Mouse (Mus musculus) heart, embryonic 13.5 days (tissue): Measurements from ENCODE around the gene Mios. TPM values are rescaled to one million over a fixed set of nuclear protein-coding genes. Genes with fewer than 3 reads are reported as not detected.

ENCODE experiments used
- ATAC-seq: fragments of 200-750 bp; cut with Nextera tagmentation; 2 replicates; pipeline ENCODE4 v1.8.0; 2017; ENCODE audit warnings: moderate TSS enrichment; ENCODE audit not compliant: insufficient number of reproducible peaks, low FRiP score, low TSS enrichment; ENCODE audit errors: extremely low read depth
- H3K27ac ChIP-seq: fragments of 300-500 bp; sonication (generic); replicated peaks from 2 replicates; pipeline ENCODE4 v1.5.1; 2015; ENCODE audit warnings: moderate library complexity, mild to moderate bottlenecking, inconsistent platforms
- H3K27me3 ChIP-seq: fragments of 300-500 bp; sonication (generic); replicated peaks from 2 replicates; pipeline ENCODE4 v1.6.1; 2015; ENCODE audit warnings: mild to moderate bottlenecking, inconsistent platforms
- H3K36me3 ChIP-seq: fragments of 300-500 bp; sonication (generic); 2 replicates; pipeline ENCODE4 v1.6.1; 2015; ENCODE audit warnings: mild to moderate bottlenecking, inconsistent platforms
- H3K4me1 ChIP-seq: fragments of 300-500 bp; sonication (generic); 2 replicates; pipeline ENCODE4 v1.6.1; 2015; ENCODE audit warnings: inconsistent platforms
- H3K4me2 ChIP-seq: fragments of 300-500 bp; sonication (generic); 2 replicates; pipeline ENCODE4 v1.6.1; 2015; ENCODE audit warnings: inconsistent platforms, mild to moderate bottlenecking, moderate library complexity
- H3K4me3 ChIP-seq: fragments of 300-500 bp; sonication (generic); 2 replicates; pipeline ENCODE4 v1.5.1; 2015; ENCODE audit warnings: moderate library complexity, mild to moderate bottlenecking, inconsistent platforms
- H3K9ac ChIP-seq: fragments of 300-500 bp; sonication (generic); 2 replicates; pipeline ENCODE4 v1.6.1; 2015; ENCODE audit warnings: inconsistent platforms, mild to moderate bottlenecking, moderate library complexity
- H3K9me3 ChIP-seq: fragments of 300-500 bp; sonication (generic); 2 replicates; pipeline ENCODE4 v1.6.1; 2016; ENCODE audit warnings: inconsistent platforms
- WGBS: fragments of 180-500 bp; shearing (Covaris S2); methylation state at CpG from one replicate; pipeline ENCODE4 v1.1.7; 2015; ENCODE audit warnings: mixed read lengths; 5-methylcytosine and 5-hydroxymethylcytosine counted together
- polyA plus RNA-seq: library from polyadenylated mRNA; unstranded; fragments of >200 nt; fragmentation: Nextera tagmentation; extraction: Ambion mirVana; gene quantifications from 2 replicates; pipeline ENCODE4 v1.2.1, GENCODE M21; 2015

Gene Mios
- 15.8 and 16.5 TPM in 2 replicates for polyA plus RNA-seq

GRCm38 (mm10) chr6:8209047-8209865 is at the start of gene Mios:
Gene Mios, plus strand, starts transcription at chr6:8209222.
- Histone ChIP-seq H3K4me1 (peaks cover 14% of the 10 kb centered on the region), H3K9me3 (no peaks in the 10 kb centered on the region)

GRCm38 (mm10) chr6:8160001-8160400 is 49.0 kb upstream of the Mios start:
- Histone ChIP-seq H3K4me1 (peaks cover 10% of the 10 kb centered on the region; the same call in 1 of the 2 replicates), H3K36me3 (no peaks in the 10 kb centered on the region), H3K9me3 (no peaks in the 10 kb centered on the region), H3K4me3 (no peak overlapping the region), H3K27me3 (no peaks in the 10 kb centered on the region), H3K4me2 (no peak overlapping the region), H3K27ac (no peak overlapping the region), H3K9ac (no peak overlapping the region)
- WGBS = 44% methylated on average over 2 of the region's 2 CpGs
- no peak for ATAC-seq

More at GRCm38 (mm10) chr6:8209047-8209865, at the start of gene Mios:
- peak within 1 kb of the TSS; percentile 89 for H3K4me3 ChIP-seq
- H3K27ac ChIP-seq = peak within 1 kb of the TSS; percentile 96
- H3K9ac ChIP-seq = peak within 1 kb of the TSS; percentile 89
- under 1% methylated on average over 86 of the region's 90 CpGs for WGBS
- peak; percentile 96 for ATAC-seq
- no peaks in the 10 kb centered on the region for H3K27me3 ChIP-seq
- H3K4me2 ChIP-seq = peak within 1 kb of the TSS; percentile 75
- peaks cover 15% of the 10 kb centered on the region for H3K36me3 ChIP-seq

- no peak overlapping the region for H3K9ac ChIP-seq
- WGBS = 46% methylated on average over 1 of the region's 1 CpGs
- no peaks in the 10 kb centered on the region for H3K27me3 ChIP-seq
- H3K4me2 ChIP-seq = no peak overlapping the region
- H3K4me1 ChIP-seq = 0 out of 2 replicates have a peak, but pooled peaks cover 3% of the 10 kb centered on the region
- no peak overlapping the region for H3K27ac ChIP-seq
- ATAC-seq = no peak
- H3K9me3 ChIP-seq = no peaks in the 10 kb centered on the region
- H3K4me3 ChIP-seq = no peak overlapping the region
- no peaks in the 10 kb centered on the region for H3K36me3 ChIP-seq
Observed at GRCm38 (mm10) chr6:8164741-8165140, 44.3 kb upstream of the Mios start.

GRCm38 (mm10) chr6:8172101-8172500 is 36.9 kb upstream of the Mios start:
- Histone ChIP-seq H3K4me2 (no peak overlapping the region), H3K4me1 (0 out of 2 replicates have a peak, but pooled peaks cover 5% of the 10 kb centered on the region), H3K27me3 (no peaks in the 10 kb centered on the region), H3K27ac (no peak overlapping the region), H3K4me3 (no peak overlapping the region), H3K9ac (no peak overlapping the region), H3K36me3 (no peaks in the 10 kb centered on the region), H3K9me3 (no peaks in the 10 kb centered on the region)
- no peak for ATAC-seq
- 52% methylated on average over 1 of the region's 1 CpGs for WGBS

GRCm38 (mm10) chr6:8174062-8174461 is 35.0 kb upstream of the Mios start:
- Histone ChIP-seq H3K9ac (no peak overlapping the region), H3K27ac (no peak overlapping the region), H3K4me3 (no peak overlapping the region), H3K4me2 (no peak overlapping the region), H3K36me3 (no peaks in the 10 kb centered on the region), H3K27me3 (no peaks in the 10 kb centered on the region), H3K9me3 (no peaks in the 10 kb centered on the region), H3K4me1 (peaks cover 15% of the 10 kb centered on the region)
- 22% methylated on average over 2 of the region's 2 CpGs for WGBS
- ATAC-seq = no peak

- no peak overlapping the region for H3K4me2 ChIP-seq
- peaks cover 17% of the 10 kb centered on the region for H3K4me1 ChIP-seq
- H3K36me3 ChIP-seq = no peaks in the 10 kb centered on the region
- no peaks in the 10 kb centered on the region for H3K27me3 ChIP-seq
- H3K27ac ChIP-seq = no peak overlapping the region
- no peaks in the 10 kb centered on the region for H3K9me3 ChIP-seq
- 88% methylated on average over 7 of the region's 7 CpGs for WGBS
- H3K4me3 ChIP-seq = no peak overlapping the region
- no peak for ATAC-seq
- H3K9ac ChIP-seq = no peak overlapping the region
Observed at GRCm38 (mm10) chr6:8175346-8175745, 33.7 kb upstream of the Mios start.

- no peaks in the 10 kb centered on the region for H3K9me3 ChIP-seq
- no peak overlapping the region for H3K27ac ChIP-seq
- whole genome bisulfite sequencing = 82% methylated on average over 2 of the region's 2 CpGs
- H3K4me1 ChIP-seq = peaks cover 17% of the 10 kb centered on the region
- no peak overlapping the region for H3K4me2 ChIP-seq
- no peak overlapping the region for H3K9ac ChIP-seq
- no peaks in the 10 kb centered on the region for H3K36me3 ChIP-seq
- ATAC-seq = no peak
- no peak overlapping the region for H3K4me3 ChIP-seq
- no peaks in the 10 kb centered on the region for H3K27me3 ChIP-seq
Observed at GRCm38 (mm10) chr6:8176116-8176515, 32.9 kb upstream of the Mios start.

- Histone ChIP-seq H3K27me3 (no peaks in the 10 kb centered on the region), H3K4me2 (peak overlapping the region; percentile 47), H3K4me3 (no peak overlapping the region), H3K36me3 (no peaks in the 10 kb centered on the region), H3K4me1 (peaks cover 17% of the 10 kb centered on the region), H3K9ac (no peak overlapping the region), H3K9me3 (peaks cover 3% of the 10 kb centered on the region; the same call in 1 of the 2 replicates), H3K27ac (no peak overlapping the region)
- WGBS = 31% methylated on average over 10 of the region's 10 CpGs
- ATAC-seq = no peak
Observed at GRCm38 (mm10) chr6:8178397-8178941, 30.6 kb upstream of the Mios start.

- Histone ChIP-seq H3K36me3 (no peaks in the 10 kb centered on the region), H3K9me3 (no peaks in the 10 kb centered on the region), H3K9ac (no peak overlapping the region), H3K27ac (no peak overlapping the region), H3K4me2 (no peak overlapping the region), H3K27me3 (no peaks in the 10 kb centered on the region), H3K4me1 (no peaks in the 10 kb centered on the region), H3K4me3 (no peak overlapping the region)
- ATAC-seq = no peak
- 92% methylated on average over 3 of the region's 3 CpGs for WGBS
Observed at GRCm38 (mm10) chr6:8188599-8189233, 20.3 kb upstream of the Mios start.

GRCm38 (mm10) chr6:8189917-8190316 is 19.1 kb upstream of the Mios start:
- Histone ChIP-seq H3K36me3 (no peaks in the 10 kb centered on the region), H3K27ac (no peak overlapping the region), H3K27me3 (no peaks in the 10 kb centered on the region), H3K9me3 (no peaks in the 10 kb centered on the region), H3K9ac (no peak overlapping the region), H3K4me3 (no peak overlapping the region), H3K4me2 (no peak overlapping the region), H3K4me1 (no peaks in the 10 kb centered on the region)
- 41% methylated on average over 3 of the region's 3 CpGs for WGBS
- ATAC-seq = no peak

- H3K4me3 ChIP-seq = no peak within 1 kb of the TSS
- ATAC-seq = no peak
- no peaks in the 10 kb centered on the region for H3K36me3 ChIP-seq
- no peaks in the 10 kb centered on the region for H3K27me3 ChIP-seq
- no peak within 1 kb of the TSS for H3K27ac ChIP-seq
- peaks cover 15% of the 10 kb centered on the region; the same call in 1 of the 2 replicates for H3K9me3 ChIP-seq
- H3K4me2 ChIP-seq = no peak within 1 kb of the TSS
- H3K9ac ChIP-seq = no peak within 1 kb of the TSS
- H3K4me1 ChIP-seq = no peaks in the 10 kb centered on the region
Observed at GRCm38 (mm10) chr6:8192517-8192916, 16.5 kb upstream of the Mios start, which contains the start of gene Col28a1. Gene Col28a1, minus strand, starts transcription at chr6:8192617.
